Mouse (Mus musculus) WW6 (cell line): ENCODE measurements around the gene Ppm1e.

Experiments used
- DNase-seq: peaks from one replicate; pipeline ENCODE4 v3.0.0-alpha.2; 2013; ENCODE audit warnings: low read depth, low spot score

Gene Ppm1e

GRCm38 (mm10) chr11:87358331-87359261 lies at the start of gene Ppm1e:
Ppm1e (minus strand) TSS chr11:87359023.
- peak; percentile 61 for DNase-seq

DNA sequence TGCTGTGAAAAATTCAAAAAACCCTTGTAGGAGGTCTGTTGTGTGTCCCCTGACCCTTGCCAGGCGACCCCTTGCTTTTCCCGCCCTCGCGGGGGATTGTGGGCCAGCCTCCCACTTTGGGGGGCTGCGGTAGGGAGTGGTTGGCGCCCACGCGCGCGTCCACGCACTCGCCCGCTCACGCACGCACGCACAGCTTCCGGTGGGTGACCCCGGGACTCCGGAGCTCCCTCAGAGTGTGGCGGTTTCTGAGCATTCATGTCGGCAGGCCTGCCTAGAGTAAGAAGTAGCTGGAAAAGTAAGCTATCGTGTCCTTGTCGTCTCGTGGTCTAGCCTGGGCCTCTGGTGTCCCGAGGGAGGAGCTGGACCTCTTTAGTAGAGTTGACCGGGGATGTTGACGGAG lies 46.1 kb upstream of the Ppm1e start, which contains the start of the genes Rad51c and Tex14:
TSS of gene Rad51c (minus strand) at position 79 of the 400 bp plus-strand sequence.
TSS of gene Tex14 (plus strand) at position 190 of the 400 bp plus-strand sequence.
- DNase-seq: no peak

DNA sequence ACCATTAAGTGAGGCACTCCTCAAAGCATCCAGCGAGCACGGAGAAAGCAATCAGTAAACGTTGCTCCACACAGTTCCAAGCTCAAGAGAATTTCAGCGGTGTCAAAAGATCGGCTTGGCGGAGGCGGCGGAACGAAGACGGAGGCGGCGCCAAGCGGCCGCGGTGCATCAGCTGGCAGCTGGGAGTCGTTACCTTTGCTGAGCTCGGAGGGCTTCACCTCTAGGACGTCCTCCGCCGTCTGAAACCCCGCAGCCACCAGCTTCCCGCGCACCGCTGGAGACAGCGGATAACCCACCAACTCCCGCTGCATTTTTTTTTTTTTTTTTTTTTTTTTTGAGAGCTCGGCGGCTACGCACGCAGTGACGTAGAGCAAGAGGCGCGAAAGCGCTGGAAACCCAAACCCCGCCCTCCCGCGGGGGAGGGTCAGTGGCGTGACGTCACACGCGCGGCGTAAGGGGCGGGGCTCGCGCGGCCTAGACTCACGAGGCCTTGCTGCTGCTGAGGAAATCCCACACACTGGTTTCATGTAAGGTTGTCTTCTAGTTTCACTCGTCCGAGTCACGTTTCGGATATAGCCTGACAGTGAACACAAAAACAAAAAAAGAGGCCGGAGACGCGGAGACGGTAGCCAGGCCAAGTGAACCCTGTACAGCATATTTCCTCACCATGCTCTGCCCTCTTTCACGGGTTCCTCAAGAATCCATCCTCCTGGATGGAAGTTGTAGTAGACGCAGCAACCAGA lies 45.5 kb upstream of the Ppm1e start:
- DNase-seq: peak; percentile 98

GRCm38 (mm10) chr11:87398402-87398801 lies 39.6 kb upstream of the Ppm1e start:
- DNase-seq: no peak

DNA sequence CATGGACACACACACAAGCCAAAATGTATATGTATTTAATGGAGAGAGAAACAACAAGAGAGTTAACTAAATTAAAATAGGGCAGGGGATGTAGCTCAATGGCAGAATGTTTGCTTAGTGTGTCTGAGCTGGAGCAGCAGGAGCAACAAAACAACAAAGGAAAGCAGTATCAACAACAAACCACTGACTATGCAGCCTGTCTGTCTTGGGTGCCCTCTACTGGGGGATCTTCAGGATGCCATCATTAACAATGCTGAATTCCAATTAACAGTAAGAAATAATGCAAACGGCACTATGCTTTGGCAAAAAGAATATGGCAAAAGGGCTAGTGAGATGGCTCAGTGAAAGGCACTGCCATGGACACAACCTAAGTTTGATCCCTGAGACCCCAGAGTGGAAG lies 35.0 kb upstream of the Ppm1e start:
- no peak for DNase-seq

DNA sequence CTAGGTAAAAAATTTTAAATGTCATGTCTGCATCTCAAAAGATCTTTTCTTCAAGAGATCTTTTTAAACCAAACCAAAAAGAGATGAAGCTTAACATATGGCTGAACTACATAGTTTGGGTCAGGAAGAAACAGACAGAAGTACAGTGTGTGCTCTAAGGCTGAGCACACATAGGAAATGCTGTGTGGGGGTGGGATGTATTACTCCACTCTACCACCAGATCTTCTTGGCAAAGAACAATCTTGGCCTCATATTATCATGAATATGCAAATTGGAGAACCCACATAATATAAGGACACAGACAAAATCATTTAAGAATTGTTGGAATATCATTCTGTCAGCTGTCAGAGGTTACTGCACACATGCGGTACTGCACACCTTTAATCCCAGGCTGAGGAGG lies 26.9 kb upstream of the Ppm1e start:
- no peak for DNase-seq

DNA sequence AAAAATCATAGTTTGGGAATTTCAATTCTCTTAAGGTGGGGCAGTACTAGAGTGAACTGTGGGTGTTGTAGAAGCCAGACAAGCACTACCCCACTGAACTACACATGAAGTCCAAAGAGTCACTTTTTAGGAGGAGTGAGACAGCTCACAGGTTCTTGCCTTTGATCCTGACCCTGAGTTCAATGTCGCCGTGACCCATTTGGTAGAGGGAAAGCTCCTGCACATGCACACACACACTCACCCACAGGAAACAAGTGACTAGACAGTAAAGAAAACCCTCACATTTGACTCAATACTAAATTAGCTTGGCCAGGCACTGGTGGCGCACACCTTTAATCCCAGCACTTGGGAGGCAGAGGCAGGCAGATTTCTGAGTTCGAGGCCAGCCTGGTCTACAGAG lies 25.7 kb upstream of the Ppm1e start:
- DNase-seq: no peak

- DNase-seq: no peak
Measured at GRCm38 (mm10) chr11:87367865-87368580, 9.2 kb upstream of the Ppm1e start.

GRCm38 (mm10) chr11:87367061-87367460 lies 8.2 kb upstream of the Ppm1e start:
- no peak for DNase-seq

- no peak for DNase-seq
Measured at GRCm38 (mm10) chr11:87365120-87365519, 6.3 kb upstream of the Ppm1e start.

- no peak for DNase-seq
Measured at GRCm38 (mm10) chr11:87359262-87359612, 414 bp upstream of the Ppm1e start.

- no peak for DNase-seq
Measured at GRCm38 (mm10) chr11:87357317-87358300, 1.2 kb downstream of the Ppm1e start.

DNA sequence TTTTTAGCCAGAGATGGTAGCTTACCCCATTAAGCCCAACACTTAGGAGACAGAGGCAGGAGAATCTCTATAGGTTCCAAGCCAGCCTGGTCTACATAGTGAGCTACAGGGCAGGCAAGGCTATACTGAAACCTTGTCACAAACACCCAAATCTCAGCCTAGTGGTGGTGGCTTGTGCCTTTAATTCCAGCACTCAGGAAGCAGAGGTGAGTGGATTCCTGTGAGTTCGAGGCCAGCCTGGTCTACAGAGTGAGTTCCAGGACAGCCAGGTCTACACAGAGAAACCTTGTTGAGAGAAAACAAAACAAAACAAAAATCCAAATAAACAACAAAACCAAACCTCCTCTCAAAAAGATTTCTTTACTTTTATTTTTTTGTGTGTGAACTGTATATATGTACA lies 4.0 kb downstream of the Ppm1e start:
- DNase-seq: no peak

- DNase-seq: no peak
Measured at GRCm38 (mm10) chr11:87353646-87354170, 5.1 kb downstream of the Ppm1e start.

DNA sequence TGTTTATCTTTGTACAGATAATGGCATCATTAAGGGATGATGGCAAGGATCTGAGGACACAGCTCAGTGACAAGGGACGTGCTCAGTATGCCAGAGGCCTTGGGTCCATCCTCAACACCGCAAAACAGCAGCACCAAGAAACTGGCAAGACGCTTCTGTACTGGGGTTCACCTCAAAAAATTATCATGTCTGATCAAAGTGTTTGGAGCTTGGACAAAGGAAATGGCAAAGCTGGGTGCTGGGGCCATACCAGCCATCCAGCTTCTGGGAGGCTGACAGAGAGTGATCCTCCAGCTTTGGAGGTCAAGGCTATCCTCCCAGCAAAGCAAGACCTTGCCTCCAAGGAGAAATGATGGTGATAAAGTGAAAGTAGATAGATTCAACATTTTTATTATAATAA lies 32.4 kb downstream of the Ppm1e start:
- no peak for DNase-seq

DNA sequence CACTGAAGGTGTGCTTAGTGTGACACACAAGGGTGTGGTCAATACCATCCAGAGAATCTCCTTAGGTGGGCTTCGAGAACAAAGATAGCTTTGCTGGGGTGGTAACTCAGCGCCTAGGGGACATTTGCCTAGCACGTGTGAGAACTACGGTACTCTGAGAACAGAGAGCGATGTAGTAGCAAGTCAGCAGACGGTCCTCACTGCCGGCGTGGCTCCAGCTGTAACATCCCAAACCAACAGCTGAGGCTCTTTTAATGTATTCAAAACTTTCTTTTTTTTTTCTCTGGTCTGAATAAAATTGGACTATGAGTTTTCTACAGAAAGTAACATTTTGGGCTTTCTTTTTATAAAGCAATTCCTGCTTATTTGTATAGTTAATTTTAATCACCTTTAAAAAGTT lies 36.3 kb downstream of the Ppm1e start:
- DNase-seq: no peak

- no peak for DNase-seq
Measured at GRCm38 (mm10) chr11:87320007-87320406, 38.8 kb downstream of the Ppm1e start.

DNA sequence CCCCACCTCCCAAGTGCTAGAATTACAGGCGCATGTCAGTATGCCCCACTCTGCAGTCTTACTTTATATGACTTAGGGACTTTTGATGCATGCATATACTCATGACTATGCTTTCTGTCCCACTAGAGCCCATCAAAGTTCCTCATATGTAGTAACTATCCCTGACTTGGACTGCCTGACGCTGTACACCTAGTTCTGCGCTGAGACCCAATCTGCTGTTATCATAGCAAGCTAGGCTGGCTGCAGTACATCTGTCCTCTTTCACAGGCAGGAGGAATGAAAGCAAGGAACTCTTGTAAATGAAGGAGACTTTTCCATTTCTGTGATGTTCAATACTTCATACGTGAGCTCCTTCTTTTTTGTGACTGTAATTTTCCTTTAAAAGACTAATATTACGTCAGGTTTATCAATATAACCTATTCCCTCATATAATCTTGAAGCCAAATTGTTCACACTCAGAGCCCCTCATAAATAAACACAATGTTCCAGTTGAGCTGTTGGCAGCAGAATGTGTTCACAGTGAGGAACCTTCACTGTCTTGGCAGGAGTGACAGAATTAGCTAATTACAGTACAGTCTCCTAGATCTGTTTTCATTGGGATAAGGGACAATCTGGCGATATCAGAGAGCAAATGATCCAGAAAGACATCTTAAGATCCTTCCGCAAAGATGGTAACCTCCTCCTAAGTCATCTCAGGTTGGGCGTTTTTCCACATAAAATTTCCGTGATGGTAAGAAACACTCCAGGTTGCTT lies 39.7 kb downstream of the Ppm1e start:
- no peak for DNase-seq

- DNase-seq: no peak
Measured at GRCm38 (mm10) chr11:87313533-87313932, 45.3 kb downstream of the Ppm1e start.

DNA sequence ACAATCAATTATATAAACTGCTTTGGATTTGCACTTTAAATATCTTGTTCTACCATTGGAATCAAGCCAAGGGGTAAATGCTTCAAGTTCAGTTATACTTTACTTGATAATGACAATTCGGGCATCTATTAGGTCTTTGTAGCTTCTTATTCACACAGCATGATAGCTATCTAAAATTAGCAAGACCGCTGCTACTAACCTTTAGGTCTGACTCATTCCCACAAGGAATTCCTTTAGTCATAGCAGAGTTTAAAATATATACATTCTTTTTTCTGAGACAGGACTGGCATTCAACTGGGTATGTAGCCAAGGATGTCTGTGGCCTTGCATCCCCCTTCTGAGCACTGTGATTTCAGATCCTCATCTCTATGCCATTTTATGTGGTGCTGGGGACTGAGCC lies 48.5 kb downstream of the Ppm1e start:
- no peak for DNase-seq
